Mouse (Mus musculus) bone marrow, adult 2 months (tissue): Measurements from ENCODE around the gene Map2k6.

Experiments used
- CTCF ChIP-seq: fragments of 200-500 bp; IDR thresholded peaks from 2 replicates; pipeline ENCODE4 v1.5.1; 2011; ENCODE audit warnings: low read length, control low read depth; ENCODE audit not compliant: control insufficient read depth, insufficient read depth
- POLR2A ChIP-seq: fragments of 200-500 bp; IDR thresholded peaks from 2 replicates; pipeline ENCODE4 v1.6.1; 2011; ENCODE audit warnings: low read depth, mild to moderate bottlenecking, control low read depth, low read length, borderline replicate concordance; ENCODE audit not compliant: control insufficient read depth

DNA sequence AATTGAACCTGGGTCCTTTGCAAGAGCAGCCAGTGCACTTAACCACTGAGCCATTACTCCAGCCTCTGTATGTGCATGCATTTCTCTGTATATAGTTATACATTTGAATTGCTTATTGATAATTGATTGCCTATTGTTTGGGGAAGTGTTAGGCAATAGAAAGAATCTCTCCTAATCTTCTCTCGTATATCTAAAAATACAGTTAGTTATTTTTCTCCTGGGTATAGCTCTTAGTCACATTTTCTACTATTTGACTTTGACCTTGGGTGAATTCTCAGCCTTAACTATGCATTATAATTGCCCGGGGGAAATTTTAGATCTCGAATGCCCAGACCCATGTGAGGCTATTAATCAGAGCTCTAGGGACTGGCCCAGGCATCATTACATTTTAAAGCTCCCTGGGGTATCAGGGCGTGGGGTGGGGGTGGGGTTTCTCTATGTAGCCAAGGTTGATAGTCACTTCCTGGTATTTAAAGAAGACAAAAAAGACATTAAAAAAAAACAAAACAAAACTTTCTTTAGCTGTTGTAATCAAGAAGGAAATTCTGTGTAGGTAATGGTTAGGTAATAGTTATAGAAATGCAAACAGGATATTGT, 39.9 kb downstream of the Map2k6 start:
- TF ChIP-seq CTCF, result no peak
- no peak for TF ChIP-seq POLR2A
